ENCODE assay signal across 9 mouse cellular contexts in the genomic region with DNA sequence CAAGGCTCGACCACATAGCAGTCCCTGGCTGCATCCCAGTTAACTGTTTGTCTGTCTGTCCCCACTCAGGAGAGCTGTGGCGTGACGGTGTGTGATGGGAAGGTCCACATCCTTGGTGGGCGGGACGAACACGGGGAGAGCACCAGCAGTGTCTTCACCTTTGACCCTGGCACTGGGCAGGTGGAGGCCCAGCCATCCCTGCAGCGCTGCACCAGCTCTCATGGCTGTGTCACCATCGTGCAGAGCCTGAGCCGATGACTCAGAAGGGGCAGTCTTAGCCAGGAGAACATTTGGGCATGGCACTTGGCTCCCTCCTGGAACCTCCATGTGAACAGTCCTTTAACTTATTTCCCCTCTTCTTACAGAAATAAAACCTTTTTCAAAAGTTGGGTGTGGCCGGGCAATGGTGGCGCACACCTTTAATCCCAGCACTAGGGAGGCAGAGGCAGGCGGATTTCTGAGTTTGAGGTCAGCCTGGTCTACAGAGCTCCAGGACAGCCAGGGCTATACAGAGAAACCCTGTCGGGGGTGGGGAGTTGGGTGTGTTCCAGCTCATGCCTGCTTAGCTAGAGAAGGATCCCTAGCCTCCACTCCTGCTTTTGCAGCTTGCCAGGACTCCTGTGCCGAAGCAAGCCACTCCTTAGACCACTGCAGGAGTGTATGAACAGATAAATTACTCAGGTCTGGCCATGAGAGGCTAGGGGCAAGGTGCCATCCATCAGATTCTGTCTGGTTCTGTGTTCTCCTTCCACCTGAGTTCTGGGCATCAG. TPM values are rescaled to one million over a fixed set of nuclear protein-coding genes. Genes with fewer than 3 reads are reported as not detected.
A peak's percentile ranks its signal among the peaks of the same experiment; 100 is the strongest.
DNase-seq lines count a peak whose midpoint lies in the region; ATAC-seq lines count a peak whose summit lies in the region.
"Had no signal": no experiment of that assay in that cellular context is flagged by ENCODE, and none has a peak within 500 bp of the region (broad histone marks: within the 10 kb centered on the region; RNA-seq: fewer than 3 reads in every experiment).

No protein-coding gene starts in this region.

- ATAC-seq in kidney, embryonic 14.5 days (ENCODE audit: low FRiP score, low TSS enrichment): no peak
- no peak for ATAC-seq in midbrain, embryonic 13.5 days
- ATAC-seq in inflammation-experienced regulatory T-cells, adult 6 months: no peak

- no peak overlapping the region for H3K9ac ChIP-seq in kidney, embryonic 14.5 days (ENCODE audit: low read depth, low read length)
- no peak overlapping the region; the same call in 1 of the 2 replicates for H3K9ac ChIP-seq in midbrain, embryonic 13.5 days (replicated peaks)
- H3K9ac ChIP-seq: lung, embryonic 15.5 days had no signal

- no peak overlapping the region for H3K4me3 ChIP-seq in kidney, embryonic 14.5 days (ENCODE audit: low read length)
- H3K4me3 ChIP-seq in midbrain, embryonic 13.5 days (replicated peaks): no peak overlapping the region
- H3K4me3 ChIP-seq: lung, embryonic 15.5 days had no signal

- H3K4me2 ChIP-seq in kidney, embryonic 14.5 days (replicated peaks; ENCODE audit: low read depth, low read length): no peak overlapping the region
- H3K4me2 ChIP-seq in midbrain, embryonic 13.5 days (replicated peaks): no peak overlapping the region
- H3K4me2 ChIP-seq: lung, embryonic 15.5 days had no signal

- H3K4me1 ChIP-seq in kidney, embryonic 14.5 days (ENCODE audit: control insufficient read depth, insufficient read depth, low read length): peaks cover 10% of the 10 kb centered on the region
- H3K4me1 ChIP-seq in midbrain, embryonic 13.5 days (replicated peaks): peaks cover 34% of the 10 kb centered on the region

- WGBS in kidney, embryonic 14.5 days: 82% methylated on average over 14 of the region's 14 CpGs
- 85% methylated on average over 14 of the region's 14 CpGs for WGBS in midbrain, embryonic 13.5 days

- 0 out of 2 replicates have a peak overlapping the region, but pooled peaks have one; percentile 8 for H3K27ac ChIP-seq in kidney, embryonic 14.5 days (ENCODE audit: low read depth, low read length)
- peak overlapping the region; percentile 84 for H3K27ac ChIP-seq in midbrain, embryonic 13.5 days

- no peaks in the 10 kb centered on the region for H3K9me3 ChIP-seq in kidney, embryonic 14.5 days (ENCODE audit: control insufficient read depth, low read length)
- H3K9me3 ChIP-seq in midbrain, embryonic 13.5 days: no peaks in the 10 kb centered on the region
- H3K9me3 ChIP-seq: lung, embryonic 15.5 days had no signal

- peaks cover 52% of the 10 kb centered on the region for H3K36me3 ChIP-seq in kidney, embryonic 14.5 days (ENCODE audit: control insufficient read depth, insufficient read depth, low read length)
- peaks cover 53% of the 10 kb centered on the region for H3K36me3 ChIP-seq in midbrain, embryonic 13.5 days

- H3K27me3 ChIP-seq in kidney, embryonic 14.5 days (ENCODE audit: control insufficient read depth, insufficient read depth, low read length): no peaks in the 10 kb centered on the region
- 0 out of 2 replicates have a peak, but pooled peaks cover 2% of the 10 kb centered on the region for H3K27me3 ChIP-seq in midbrain, embryonic 13.5 days
- H3K27me3 ChIP-seq: lung, embryonic 15.5 days had no signal

- DNase-seq in kidney, adult 11 months: no peak
- peak; percentile 56 for DNase-seq in ZHBTc4 (ENCODE audit: low read depth, low spot score)
- peak; percentile 54 to 56 for DNase-seq in cerebellum, postnatal 36 days
- no peak for DNase-seq in left cerebral cortex, adult 11 months (ENCODE audit: low spot score)
- DNase-seq: kidney, adult 2 months had no signal

RNA-seq across cellular contexts. Expression of a gene that starts 8.0 kb away (rescaled TPM):
- 1.1 and 1.5 TPM in 2 replicates for polyA plus RNA-seq in kidney, embryonic 14.5 days (2014; fragmentation: Nextera tagmentation; extraction: Ambion mirVana)
- 9.0 and 17.2 TPM in 2 replicates for polyA plus RNA-seq in midbrain, embryonic 13.5 days (2015; fragmentation: Nextera tagmentation; extraction: Ambion mirVana)
- under 1 TPM in 1 of 3 experiments, not detected in 2; 0.52 TPM for polyA plus RNA-seq in inflammation-experienced regulatory T-cells, adult 6 months (2017; shearing (Covaris generic))

RNA-seq across cellular contexts. Expression of a gene that starts 9.7 kb away (rescaled TPM):
- polyA plus RNA-seq in kidney, embryonic 14.5 days (2014; fragmentation: Nextera tagmentation; extraction: Ambion mirVana): 870 and 995 TPM in 2 replicates
- polyA plus RNA-seq in midbrain, embryonic 13.5 days (2015; fragmentation: Nextera tagmentation; extraction: Ambion mirVana): 531 and 554 TPM in 2 replicates
- polyA plus RNA-seq in inflammation-experienced regulatory T-cells, adult 6 months (2017; shearing (Covaris generic)): 1,000 to 10,000 TPM; 2,539 to 3,992 (median 2,708) TPM

Comparison
In these comparisons a context has a peak if more than half of its experiments do, and no peak if none do; other contexts are left out.
1. DNase-seq: peak in ZHBTc4 (single experiment) and cerebellum, postnatal 36 days (2 of 2); none in kidney, adult 11 months (single experiment) and left cerebral cortex, adult 11 months (single experiment).